Mouse (Mus musculus): Measurements from ENCODE around the gene 3110082I17Rik.

- no peak for TF ChIP-seq CTCF (conservative IDR thresholded peaks at IDR 0.05; ENCODE audit: low read length)
- no peak for TF ChIP-seq POU5F1 (IDR thresholded peaks at IDR 0.05; ENCODE audit: borderline replicate concordance, low read length)
These were observed 18.8 kb upstream of the 3110082I17Rik start for GRCm38 (mm10) chr5:139479088-139479487.
